Mouse (Mus musculus): ENCODE results near the gene Mynn. TPM values are rescaled to one million over a fixed set of nuclear protein-coding genes. Genes with fewer than 3 reads are reported as not detected.

Mynn gene
- polyA plus RNA-seq, 1 experiment = 26.1 TPM

GRCm38 (mm10) chr3:30600717-30601116 is 1.1 kb upstream of the Mynn start:
- H3K27ac ChIP-seq (ENCODE audit: insufficient read depth, low read length) = no peak overlapping the region
- H3K27me3 ChIP-seq (ENCODE audit: control insufficient read depth, insufficient read depth, low read length, poor library complexity, severe bottlenecking) = no peaks in the 10 kb centered on the region
- TF ChIP-seq POLR2A (IDR thresholded peaks at IDR 0.05; ENCODE audit: insufficient read depth, low read length) (no peak), EP300 (IDR thresholded peaks at IDR 0.05; ENCODE audit: insufficient read depth, low read depth, low read length) (no peak), CTCF (IDR thresholded peaks at IDR 0.05; ENCODE audit: low read depth, low read length) (no peak)

GRCm38 (mm10) chr3:30601175-30601574 is 690 bp upstream of the Mynn start:
- TF ChIP-seq POLR2A (IDR thresholded peaks at IDR 0.05; ENCODE audit: insufficient read depth, low read length) (no peak), CTCF (IDR thresholded peaks at IDR 0.05; ENCODE audit: low read depth, low read length) (no peak), EP300 (IDR thresholded peaks at IDR 0.05; ENCODE audit: insufficient read depth, low read depth, low read length) (peak; percentile 60; the same call in 1 of the 2 replicates)
- peak overlapping the region; percentile 81 for H3K27ac ChIP-seq (ENCODE audit: insufficient read depth, low read length)
- no peaks in the 10 kb centered on the region for H3K9me3 ChIP-seq (replicated peaks; ENCODE audit: control insufficient read depth, insufficient read depth, low read length, poor library complexity, severe bottlenecking)
- H3K4me1 ChIP-seq (ENCODE audit: control insufficient read depth, insufficient read depth, low read length) = no peaks in the 10 kb centered on the region
- H3K36me3 ChIP-seq (ENCODE audit: control insufficient read depth, insufficient read depth, low read length, poor library complexity, severe bottlenecking) = peaks cover 15% of the 10 kb centered on the region
- H3K9ac ChIP-seq (ENCODE audit: low read depth, poor library complexity, severe bottlenecking) = peak overlapping the region; percentile 75; the same call in 1 of the 2 replicates
- peak overlapping the region; percentile 89 for H3K4me3 ChIP-seq (ENCODE audit: low read depth, low read length)
- H3K27me3 ChIP-seq (ENCODE audit: control insufficient read depth, insufficient read depth, low read length, poor library complexity, severe bottlenecking) = no peaks in the 10 kb centered on the region

More at GRCm38 (mm10) chr3:30600717-30601116, 1.1 kb upstream of the Mynn start:
- H3K36me3 ChIP-seq (ENCODE audit: control insufficient read depth, insufficient read depth, low read length, poor library complexity, severe bottlenecking) = peaks cover 11% of the 10 kb centered on the region
- peak overlapping the region; percentile 75 for H3K9ac ChIP-seq (ENCODE audit: low read depth, poor library complexity, severe bottlenecking)
- H3K9me3 ChIP-seq (replicated peaks; ENCODE audit: control insufficient read depth, insufficient read depth, low read length, poor library complexity, severe bottlenecking) = no peaks in the 10 kb centered on the region
- peak overlapping the region; percentile 89 for H3K4me3 ChIP-seq (ENCODE audit: low read depth, low read length)
- no peaks in the 10 kb centered on the region for H3K4me1 ChIP-seq (ENCODE audit: control insufficient read depth, insufficient read depth, low read length)

GRCm38 (mm10) chr3:30601610-30602064 is 228 bp upstream of the Mynn start:
- TF ChIP-seq EP300 (IDR thresholded peaks at IDR 0.05; ENCODE audit: insufficient read depth, low read depth, low read length) = no peak
- no peak for TF ChIP-seq CTCF (IDR thresholded peaks at IDR 0.05; ENCODE audit: low read depth, low read length)
- TF ChIP-seq POLR2A (IDR thresholded peaks at IDR 0.05; ENCODE audit: insufficient read depth, low read length) = no peak
- Histone ChIP-seq H3K4me1 (ENCODE audit: control insufficient read depth, insufficient read depth, low read length) (no peaks in the 10 kb centered on the region), H3K9ac (ENCODE audit: low read depth, poor library complexity, severe bottlenecking) (peak overlapping the region; percentile 71; the same call in 1 of the 2 replicates), H3K4me3 (ENCODE audit: low read depth, low read length) (peak overlapping the region; percentile 96), H3K27me3 (ENCODE audit: control insufficient read depth, insufficient read depth, low read length, poor library complexity, severe bottlenecking) (no peaks in the 10 kb centered on the region), H3K36me3 (ENCODE audit: control insufficient read depth, insufficient read depth, low read length, poor library complexity, severe bottlenecking) (peaks cover 16% of the 10 kb centered on the region), H3K27ac (ENCODE audit: insufficient read depth, low read length) (peak overlapping the region; percentile 42; the same call in 1 of the 2 replicates), H3K9me3 (replicated peaks; ENCODE audit: control insufficient read depth, insufficient read depth, low read length, poor library complexity, severe bottlenecking) (no peaks in the 10 kb centered on the region)

DNA sequence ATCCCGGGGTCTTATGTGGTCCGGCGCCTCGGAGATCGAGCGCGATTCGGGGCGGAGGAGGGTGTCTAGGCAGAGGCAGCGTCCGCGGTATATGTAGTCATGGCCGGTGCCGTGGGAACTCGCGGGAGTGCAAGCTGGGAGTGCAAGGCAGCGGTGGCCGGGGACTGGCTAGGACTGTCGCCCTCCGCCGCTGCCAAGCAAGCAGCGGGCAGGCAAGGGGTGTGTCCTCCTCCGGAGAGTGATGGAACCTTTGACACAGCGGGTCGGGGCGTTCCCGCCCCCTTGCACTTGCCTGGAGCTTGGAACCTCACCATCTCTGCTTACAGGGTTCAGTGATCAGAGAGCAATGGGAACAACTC is 854 bp downstream of the Mynn start:
- Histone ChIP-seq H3K36me3 (ENCODE audit: control insufficient read depth, insufficient read depth, low read length, poor library complexity, severe bottlenecking) (peaks cover 25% of the 10 kb centered on the region), H3K9ac (ENCODE audit: low read depth, poor library complexity, severe bottlenecking) (peak overlapping the region; percentile 71), H3K9me3 (replicated peaks; ENCODE audit: control insufficient read depth, insufficient read depth, low read length, poor library complexity, severe bottlenecking) (no peaks in the 10 kb centered on the region), H3K27me3 (ENCODE audit: control insufficient read depth, insufficient read depth, low read length, poor library complexity, severe bottlenecking) (no peaks in the 10 kb centered on the region), H3K4me3 (ENCODE audit: low read depth, low read length) (peak overlapping the region; percentile 96), H3K27ac (ENCODE audit: insufficient read depth, low read length) (peak overlapping the region; percentile 75), H3K4me1 (ENCODE audit: control insufficient read depth, insufficient read depth, low read length) (no peaks in the 10 kb centered on the region)
- no peak for TF ChIP-seq CTCF (IDR thresholded peaks at IDR 0.05; ENCODE audit: low read depth, low read length)
- no peak for TF ChIP-seq POLR2A (IDR thresholded peaks at IDR 0.05; ENCODE audit: insufficient read depth, low read length)
- TF ChIP-seq EP300 (IDR thresholded peaks at IDR 0.05; ENCODE audit: insufficient read depth, low read depth, low read length) = 0 out of 2 replicates have a peak, but pooled peaks have one; percentile 12

- H3K4me3 ChIP-seq (ENCODE audit: low read depth, low read length) = peak overlapping the region; percentile 37; the same call in 1 of the 2 replicates
- no peaks in the 10 kb centered on the region for H3K4me1 ChIP-seq (ENCODE audit: control insufficient read depth, insufficient read depth, low read length)
- TF ChIP-seq CTCF (IDR thresholded peaks at IDR 0.05; ENCODE audit: low read depth, low read length) (no peak), EP300 (IDR thresholded peaks at IDR 0.05; ENCODE audit: insufficient read depth, low read depth, low read length) (no peak), POLR2A (IDR thresholded peaks at IDR 0.05; ENCODE audit: insufficient read depth, low read length) (no peak)
- H3K36me3 ChIP-seq (ENCODE audit: control insufficient read depth, insufficient read depth, low read length, poor library complexity, severe bottlenecking) = peaks cover 29% of the 10 kb centered on the region
- no peaks in the 10 kb centered on the region for H3K27me3 ChIP-seq (ENCODE audit: control insufficient read depth, insufficient read depth, low read length, poor library complexity, severe bottlenecking)
- H3K9ac ChIP-seq (ENCODE audit: low read depth, poor library complexity, severe bottlenecking) = peak overlapping the region; percentile 71
- H3K9me3 ChIP-seq (replicated peaks; ENCODE audit: control insufficient read depth, insufficient read depth, low read length, poor library complexity, severe bottlenecking) = no peaks in the 10 kb centered on the region
- no peak overlapping the region for H3K27ac ChIP-seq (ENCODE audit: insufficient read depth, low read length)
These were observed 1.4 kb downstream of the Mynn start for GRCm38 (mm10) chr3:30603256-30603655.

DNA sequence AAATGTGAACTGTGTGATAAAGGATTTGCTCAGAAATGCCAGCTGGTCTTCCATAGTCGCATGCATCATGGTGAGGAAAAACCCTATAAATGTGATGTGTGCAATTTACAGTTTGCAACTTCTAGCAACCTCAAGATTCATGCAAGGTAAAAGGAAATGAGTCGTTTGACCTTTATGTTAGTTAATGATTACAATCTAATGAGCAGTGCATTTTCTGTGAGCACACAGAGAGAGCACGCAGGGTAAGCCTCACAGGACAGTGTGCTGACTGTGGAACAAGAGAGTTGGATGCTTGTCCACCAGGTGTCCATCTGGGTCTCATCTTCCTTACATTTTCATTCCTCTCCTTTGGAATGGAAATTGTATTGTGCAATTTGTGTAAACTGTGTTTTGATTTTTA is 7.1 kb downstream of the Mynn start:
- H3K27ac ChIP-seq (ENCODE audit: insufficient read depth, low read length) = no peak overlapping the region
- peaks cover 3% of the 10 kb centered on the region for H3K4me1 ChIP-seq (ENCODE audit: control insufficient read depth, insufficient read depth, low read length)
- peaks cover 60% of the 10 kb centered on the region for H3K36me3 ChIP-seq (ENCODE audit: control insufficient read depth, insufficient read depth, low read length, poor library complexity, severe bottlenecking)
- no peaks in the 10 kb centered on the region for H3K27me3 ChIP-seq (ENCODE audit: control insufficient read depth, insufficient read depth, low read length, poor library complexity, severe bottlenecking)
- TF ChIP-seq CTCF (IDR thresholded peaks at IDR 0.05; ENCODE audit: low read depth, low read length) (no peak), POLR2A (IDR thresholded peaks at IDR 0.05; ENCODE audit: insufficient read depth, low read length) (no peak), EP300 (IDR thresholded peaks at IDR 0.05; ENCODE audit: insufficient read depth, low read depth, low read length) (no peak)
- no peak overlapping the region for H3K9ac ChIP-seq (ENCODE audit: low read depth, poor library complexity, severe bottlenecking)
- no peak overlapping the region for H3K4me3 ChIP-seq (ENCODE audit: low read depth, low read length)
- no peaks in the 10 kb centered on the region for H3K9me3 ChIP-seq (replicated peaks; ENCODE audit: control insufficient read depth, insufficient read depth, low read length, poor library complexity, severe bottlenecking)

Measured in ES-Bruce4 (cell line).